Mouse (Mus musculus): ENCODE measurements around the gene Ppm1b.
"Not testable (repeated sequence)": the region's sequence is repeated elsewhere in the genome, so short reads cannot be mapped to it uniquely, and the experiment has no call there.

Ppm1b gene

DNA sequence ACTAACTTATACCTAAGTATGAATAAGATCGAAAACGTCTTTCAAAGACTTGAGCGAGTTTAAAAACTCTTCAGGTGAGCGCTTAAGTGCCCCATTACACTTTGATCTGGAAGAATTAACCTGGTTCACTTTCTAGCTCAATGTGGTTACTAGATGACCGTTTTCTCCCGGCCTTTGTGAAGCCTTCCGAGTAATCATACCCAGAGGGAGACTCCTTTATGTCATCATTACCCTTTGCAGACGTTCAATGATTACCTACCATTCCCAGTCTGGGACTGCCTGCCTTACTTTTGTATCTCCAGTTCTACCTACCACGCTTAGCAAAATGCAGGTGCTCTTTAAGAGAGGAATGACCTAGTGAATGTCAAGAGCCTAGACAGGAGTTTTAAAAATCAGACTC is at the start of gene Ppm1b:
TSS of gene Ppm1b (plus strand) at position 301 of the 400 bp plus-strand sequence.
- in situ Hi-C loops (cut with MboI; ENCODE audit: low sequenced_read_pairs): no loop called here

DNA sequence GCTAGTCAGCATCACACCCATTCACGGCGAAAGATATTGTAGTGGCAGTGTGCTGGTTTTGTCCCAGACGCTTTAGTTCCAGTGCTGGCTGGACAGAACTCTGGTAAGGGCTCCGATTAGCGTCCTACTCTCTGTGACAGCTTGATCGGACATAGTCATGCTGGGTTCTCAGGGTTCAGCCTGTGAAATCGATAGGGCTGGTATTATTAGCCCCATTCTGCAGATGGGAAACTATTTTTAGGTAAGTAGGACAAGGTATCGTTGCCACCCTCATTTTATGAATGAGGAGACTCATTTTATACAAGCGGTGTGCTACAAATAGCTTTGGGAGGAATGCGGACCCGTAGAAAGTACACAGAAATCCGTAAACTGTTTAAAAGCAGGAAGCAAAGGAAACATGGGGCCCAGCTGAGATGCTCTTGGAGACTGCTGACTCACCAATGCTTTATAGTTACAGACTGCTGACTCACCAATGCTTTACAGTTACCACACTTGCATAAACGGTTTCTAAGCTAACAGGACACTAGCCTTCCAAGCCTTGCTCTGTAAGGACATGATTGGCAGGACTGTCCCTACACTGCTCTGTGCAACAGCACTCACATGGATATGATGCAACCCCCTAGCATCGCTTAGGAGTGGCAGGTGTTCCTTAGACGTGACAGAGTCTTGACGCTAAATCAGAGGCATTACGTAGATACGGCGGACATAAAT is 34.7 kb upstream of the Ppm1b start:
- in situ Hi-C loops (cut with MboI; ENCODE audit: low sequenced_read_pairs): no loop called here

- in situ Hi-C loops (cut with MboI; ENCODE audit: low sequenced_read_pairs): no loop called here
Measured at GRCm38 (mm10) chr17:84924779-84925178, 31.8 kb upstream of the Ppm1b start.

DNA sequence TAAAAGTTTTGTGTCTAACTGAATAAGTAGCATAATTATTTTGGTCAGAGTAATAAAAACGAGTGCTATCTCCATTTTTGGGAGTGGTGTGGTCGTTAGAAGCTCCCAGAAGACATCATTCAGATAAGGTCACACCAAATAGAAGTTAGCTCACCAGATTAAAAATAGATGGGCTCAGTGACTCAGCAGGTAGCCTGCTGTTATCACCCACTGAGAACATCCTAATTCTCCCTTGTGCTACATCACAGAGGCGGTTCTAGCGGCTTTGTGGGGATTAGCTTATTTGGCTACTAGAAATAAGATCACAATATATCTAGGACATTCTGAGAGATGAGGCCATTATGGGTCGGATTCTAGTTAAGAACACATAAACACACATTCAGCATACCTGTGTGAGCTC is 30.3 kb upstream of the Ppm1b start:
- in situ Hi-C loops (cut with MboI; ENCODE audit: low sequenced_read_pairs): no loop called here

DNA sequence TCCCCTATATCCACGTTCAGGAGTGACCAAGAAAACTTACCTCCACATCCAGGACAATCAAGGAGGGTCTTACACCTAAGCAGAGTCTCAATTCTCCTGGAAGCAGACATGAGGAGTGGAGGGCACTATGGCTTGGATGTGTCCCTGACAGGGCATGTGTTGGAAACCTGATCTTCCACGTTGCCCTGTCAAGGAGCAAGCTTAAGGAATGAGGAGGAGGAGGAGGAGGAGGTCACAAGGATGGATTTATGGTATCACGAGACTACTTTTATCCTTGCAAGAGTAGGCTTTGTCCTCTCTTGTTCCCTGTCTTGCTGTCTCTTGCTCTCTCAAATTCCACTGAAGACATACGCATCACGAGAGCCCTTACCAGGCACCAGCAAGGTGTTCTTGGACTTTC is 29.0 kb upstream of the Ppm1b start:
- in situ Hi-C loops (cut with MboI; ENCODE audit: low sequenced_read_pairs): no loop called here

- in situ Hi-C loops (cut with MboI; ENCODE audit: low sequenced_read_pairs): no loop called here
Measured at GRCm38 (mm10) chr17:84932943-84933342, 23.6 kb upstream of the Ppm1b start.

DNA sequence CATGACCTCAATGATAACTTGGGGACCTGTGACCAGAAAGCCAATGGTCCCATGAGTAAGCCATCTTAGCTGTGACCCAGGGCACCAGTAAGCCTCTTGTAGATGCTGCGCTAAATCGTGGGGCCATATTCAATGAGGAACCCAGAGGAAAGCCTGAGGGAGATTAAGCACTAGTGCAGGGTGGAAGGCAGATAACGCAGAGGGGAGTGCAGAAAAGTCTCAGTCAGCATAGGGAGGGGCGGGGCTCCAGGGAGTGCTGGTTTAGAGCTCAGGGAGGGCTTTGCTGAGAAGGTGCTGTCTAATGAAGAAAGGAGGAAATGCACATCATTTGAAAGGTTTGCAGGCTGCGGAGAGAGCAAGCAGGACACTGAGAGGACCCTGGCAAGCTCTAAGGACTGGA is 22.6 kb upstream of the Ppm1b start:
- in situ Hi-C loops (cut with MboI; ENCODE audit: low sequenced_read_pairs): no loop called here

DNA sequence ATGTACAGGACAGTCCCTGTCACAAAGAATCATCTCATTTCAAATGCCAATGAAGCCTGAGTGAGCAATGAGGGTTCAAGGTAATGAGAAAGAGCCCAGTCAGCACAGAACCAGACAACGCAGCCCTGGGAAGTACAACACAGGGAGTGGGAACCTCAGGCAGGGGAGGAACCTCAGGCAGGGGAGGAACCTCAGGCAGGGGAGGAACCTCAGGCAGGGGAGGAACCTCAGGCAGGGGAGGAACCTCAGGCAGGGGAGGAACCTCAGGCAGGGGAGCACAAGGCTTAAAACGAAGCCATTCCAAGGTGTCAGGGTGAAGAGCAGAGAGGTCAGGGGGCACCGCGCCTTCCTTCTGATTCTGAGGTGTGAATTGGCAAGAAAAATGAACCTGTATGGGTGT is 20.9 kb upstream of the Ppm1b start:
- in situ Hi-C loops (cut with MboI; ENCODE audit: low sequenced_read_pairs): not testable (repeated sequence)

DNA sequence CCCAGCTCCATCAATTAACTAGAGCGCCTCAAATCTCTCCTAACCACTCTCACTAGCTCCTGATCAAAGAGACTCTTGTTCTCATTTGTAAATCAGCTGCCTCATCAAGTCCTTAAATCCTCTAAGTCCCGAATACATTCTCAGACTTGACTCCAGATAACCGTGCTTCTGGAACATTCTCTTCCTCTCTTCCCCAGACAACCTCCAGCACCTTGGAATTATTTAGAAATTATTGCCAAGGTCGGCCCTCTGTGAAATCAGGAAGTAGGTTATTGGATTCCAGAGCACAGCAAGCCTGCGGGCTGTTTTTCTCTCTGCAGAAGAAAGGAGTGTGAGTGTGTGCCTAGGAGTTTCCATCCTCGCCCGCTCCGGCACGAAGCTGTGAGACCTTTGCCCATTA is 20.2 kb upstream of the Ppm1b start:
- in situ Hi-C loops (cut with MboI; ENCODE audit: low sequenced_read_pairs): no loop called here

DNA sequence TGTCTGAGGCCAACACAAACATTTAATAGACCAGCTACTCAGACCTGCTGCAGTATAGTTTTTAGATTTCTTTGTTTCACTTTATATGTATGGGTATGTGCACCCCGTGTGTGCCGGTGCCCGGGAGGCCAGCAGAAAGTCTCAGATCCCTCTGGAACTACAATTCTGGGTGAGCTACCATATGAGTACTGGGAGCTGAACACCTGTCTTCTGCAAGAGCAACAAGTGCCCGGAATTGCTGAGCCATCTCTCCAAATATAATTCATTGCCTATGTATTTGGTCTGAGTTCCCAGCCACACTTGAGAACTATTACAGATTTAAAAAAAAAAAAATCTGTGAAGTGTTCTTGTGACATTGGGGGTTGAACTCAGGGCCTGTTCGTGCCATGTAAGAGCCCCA is 19.7 kb upstream of the Ppm1b start:
- in situ Hi-C loops (cut with MboI; ENCODE audit: low sequenced_read_pairs): no loop called here

DNA sequence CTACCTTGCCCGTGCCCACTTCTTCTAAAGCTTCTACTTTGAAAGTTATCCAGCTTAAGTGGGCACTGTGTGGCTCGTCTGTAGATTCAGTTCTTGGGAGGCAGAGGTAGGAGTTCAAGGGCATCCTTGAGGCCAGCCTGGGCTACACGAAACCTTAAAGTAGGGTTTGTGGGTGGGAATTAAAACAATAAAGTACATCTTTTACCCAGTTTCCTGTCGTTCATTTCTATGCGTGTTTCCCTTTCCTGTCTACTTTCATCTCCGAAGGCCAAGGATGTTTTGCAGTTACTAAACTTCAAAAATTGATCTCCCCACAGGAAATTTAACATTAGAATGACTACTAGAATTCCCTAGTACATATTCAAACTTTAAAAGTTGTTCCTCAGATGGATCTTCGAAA is 19.3 kb upstream of the Ppm1b start:
- in situ Hi-C loops (cut with MboI; ENCODE audit: low sequenced_read_pairs): no loop called here

- in situ Hi-C loops (cut with MboI; ENCODE audit: low sequenced_read_pairs): no loop called here
Measured at GRCm38 (mm10) chr17:84938215-84938614, 18.3 kb upstream of the Ppm1b start.

DNA sequence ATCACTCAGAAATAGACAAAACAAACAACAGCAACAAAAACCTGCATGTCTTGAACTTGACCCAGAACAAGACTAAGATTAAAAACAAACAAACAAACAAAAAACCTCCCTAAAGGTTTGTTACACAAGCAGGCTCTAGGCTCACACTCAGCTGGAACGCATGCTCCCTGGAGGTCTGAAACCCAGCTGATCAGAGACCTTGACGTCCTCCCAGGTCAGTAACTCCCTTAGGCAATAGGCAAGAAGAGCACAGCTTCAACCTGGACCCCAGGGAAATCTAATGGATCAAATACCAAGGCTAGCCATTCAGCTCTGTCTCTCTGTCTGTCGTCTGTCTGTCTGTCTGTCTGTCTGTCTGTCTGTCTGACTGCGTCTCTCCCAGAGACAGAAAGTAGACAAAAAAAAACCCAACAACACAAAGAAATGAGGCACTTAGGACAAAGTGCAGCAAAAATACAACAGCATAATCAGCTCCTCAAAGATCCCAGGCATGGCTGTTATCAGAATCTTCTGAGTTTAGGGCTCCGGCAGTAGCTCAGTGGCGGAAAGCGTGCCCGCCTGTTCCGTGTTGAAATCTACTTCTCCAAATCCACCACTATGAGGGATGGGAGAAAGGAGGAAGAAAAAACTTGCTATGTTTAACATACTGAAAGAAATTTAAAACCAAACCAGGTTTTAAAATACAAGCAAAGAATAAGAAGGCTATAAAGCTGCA is 16.4 kb upstream of the Ppm1b start:
- in situ Hi-C loops (cut with MboI; ENCODE audit: low sequenced_read_pairs): no loop called here

DNA sequence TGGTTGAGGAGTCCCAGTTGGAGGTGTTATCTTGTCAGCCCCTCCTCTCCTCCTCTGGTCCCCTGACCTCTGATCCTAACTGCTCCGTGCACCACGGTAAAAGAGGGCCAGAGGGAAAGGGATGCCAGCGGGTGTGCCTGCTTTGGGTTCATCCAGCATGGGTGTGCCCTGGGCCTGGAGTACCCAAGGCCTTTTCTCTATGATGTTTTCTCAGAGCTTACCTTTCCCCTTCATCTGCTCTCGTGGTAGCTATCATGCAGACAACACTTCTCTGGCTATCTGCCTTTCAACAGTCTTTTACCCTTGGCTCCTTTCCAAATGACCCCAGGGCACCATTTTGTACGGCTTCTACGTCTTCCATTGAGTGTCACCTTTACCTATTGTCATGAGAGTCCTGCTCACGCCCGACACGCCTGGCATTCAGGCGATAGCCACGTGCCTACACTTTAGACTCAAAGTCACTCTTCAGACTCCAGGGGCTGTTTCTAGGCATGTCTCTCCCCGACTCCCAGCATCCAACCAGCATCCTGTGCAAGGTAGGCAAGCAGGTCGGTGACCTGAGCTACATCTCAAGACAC is 15.2 kb upstream of the Ppm1b start:
- in situ Hi-C loops (cut with MboI; ENCODE audit: low sequenced_read_pairs): no loop called here

DNA sequence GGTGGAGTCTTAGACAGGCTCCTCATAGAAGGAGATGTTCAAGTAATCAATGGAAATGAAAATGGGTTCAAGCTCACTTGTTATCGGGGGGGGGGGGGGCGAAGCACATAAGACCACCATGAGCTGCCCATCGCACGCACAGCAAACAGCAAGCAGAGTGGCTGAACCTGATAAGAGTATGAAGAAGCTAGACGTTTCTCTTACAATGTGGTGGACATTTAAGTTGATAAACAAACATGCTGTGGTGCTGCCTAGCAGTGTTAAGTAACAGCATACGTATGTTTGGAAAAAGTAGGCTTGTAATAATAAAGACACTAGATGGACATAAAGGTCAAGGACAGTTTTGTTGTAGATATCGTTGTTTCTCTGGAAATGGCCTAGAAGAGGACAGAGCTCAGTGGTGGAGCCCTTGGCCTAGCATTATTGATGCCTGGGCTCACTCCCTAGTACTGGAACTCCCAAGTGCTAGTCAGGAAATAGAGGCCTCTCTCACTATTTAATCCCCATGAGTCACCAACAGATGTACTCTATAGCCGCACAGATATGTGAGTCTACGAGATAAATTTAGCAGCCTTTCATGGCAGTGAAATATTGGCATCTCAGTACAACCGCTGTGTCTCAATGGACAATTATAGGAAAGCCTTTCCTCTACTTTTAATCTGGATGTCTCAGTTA is 14.0 kb upstream of the Ppm1b start:
- in situ Hi-C loops (cut with MboI; ENCODE audit: low sequenced_read_pairs): no loop called here

DNA sequence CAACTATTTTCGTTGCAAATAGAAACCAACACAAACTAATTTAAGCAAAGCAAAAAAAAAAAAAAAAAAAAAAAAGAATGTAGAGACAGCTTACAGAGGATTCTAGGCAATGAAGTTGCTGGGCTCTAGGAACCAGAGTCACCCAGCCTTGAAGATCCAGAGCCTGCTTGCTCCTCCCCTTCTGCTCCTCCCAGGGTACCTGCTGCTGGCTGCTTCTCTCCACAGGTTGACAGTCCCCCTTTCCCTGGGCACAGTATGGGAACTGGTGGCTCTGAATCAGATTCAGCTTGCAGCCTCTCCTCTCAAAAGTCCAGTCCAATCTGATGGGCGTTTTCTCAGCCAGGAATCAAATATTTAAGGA is 13.5 kb upstream of the Ppm1b start:
- in situ Hi-C loops (cut with MboI; ENCODE audit: low sequenced_read_pairs): no loop called here

DNA sequence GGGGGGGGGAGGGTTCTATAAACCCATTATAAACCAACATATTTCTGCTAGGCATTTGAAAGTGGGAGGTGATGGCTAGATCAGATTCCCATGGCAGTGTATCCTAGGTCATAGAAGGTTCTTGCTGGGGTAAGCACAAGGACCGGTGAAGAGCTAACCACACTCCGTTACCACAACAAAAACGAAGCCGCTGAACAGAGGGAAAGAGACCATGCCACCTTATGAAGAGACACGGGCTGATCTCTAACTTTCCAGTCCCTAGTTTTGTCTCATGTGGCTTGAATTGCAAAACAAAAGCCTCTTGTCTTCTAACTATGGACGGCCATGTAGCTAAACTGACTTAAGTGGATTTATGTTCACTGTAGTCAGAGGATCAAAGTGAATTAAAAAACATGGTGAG is 12.2 kb upstream of the Ppm1b start:
- in situ Hi-C loops (cut with MboI; ENCODE audit: low sequenced_read_pairs): no loop called here

GRCm38 (mm10) chr17:84952521-84952920 is 4.0 kb upstream of the Ppm1b start:
- in situ Hi-C loops (cut with MboI; ENCODE audit: low sequenced_read_pairs): no loop called here

- in situ Hi-C loops (cut with MboI; ENCODE audit: low sequenced_read_pairs): no loop called here
Measured at GRCm38 (mm10) chr17:84953776-84954175, 2.8 kb upstream of the Ppm1b start.

DNA sequence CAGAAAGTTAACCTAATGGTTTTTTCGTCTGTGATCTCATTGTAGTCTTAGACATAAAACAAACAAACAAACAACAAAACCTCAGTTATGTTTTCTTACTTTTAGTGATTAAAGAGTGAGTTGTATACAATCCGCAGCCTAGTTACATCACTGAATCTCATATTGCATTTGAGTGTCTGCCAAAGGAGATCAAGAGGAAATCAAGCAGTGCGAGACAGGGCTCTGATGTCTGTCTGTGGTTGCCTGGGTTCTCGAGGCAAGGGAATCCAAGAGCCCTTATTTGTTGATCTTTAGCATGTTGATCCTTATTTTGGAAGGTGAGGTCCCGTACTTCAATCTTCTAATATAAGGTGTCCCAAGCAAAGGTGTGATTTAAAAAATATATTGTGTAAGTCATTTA is 1.7 kb upstream of the Ppm1b start:
- in situ Hi-C loops (cut with MboI; ENCODE audit: low sequenced_read_pairs): no loop called here

DNA sequence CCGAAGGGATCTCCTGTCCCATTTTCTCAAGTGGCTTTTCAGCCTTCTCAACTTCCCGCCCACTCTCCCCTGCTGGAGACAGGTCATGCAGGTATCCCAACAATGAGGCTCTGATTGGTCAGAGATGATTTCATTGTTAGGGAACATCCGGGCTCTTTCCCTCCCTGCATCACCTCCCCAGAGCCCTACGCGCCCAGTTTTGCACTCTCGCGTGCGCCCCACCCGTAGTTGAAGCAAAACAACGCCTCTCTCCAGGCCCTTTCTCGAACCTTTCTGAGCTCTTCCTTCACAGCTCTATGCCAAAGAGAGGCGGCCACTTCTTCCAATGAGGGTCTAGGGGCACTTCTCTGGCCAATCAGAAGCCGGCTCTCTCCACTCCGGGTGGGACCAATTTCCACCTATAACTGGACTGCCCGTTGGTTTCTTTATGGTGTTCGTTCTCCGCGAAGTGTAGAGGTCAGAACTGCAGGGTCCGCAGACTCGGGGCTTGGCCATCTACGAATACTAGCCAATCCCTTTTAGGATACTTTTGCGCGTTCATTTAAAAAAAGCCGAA is 468 bp downstream of the Ppm1b start:
- in situ Hi-C loops (cut with MboI; ENCODE audit: low sequenced_read_pairs): no loop called here

Data from CH12F3 (cell line).